In genomic region chr5:135009590-135010319, GRCm38 (mm10) we compare ENCODE assay signal across 7 mouse cellular contexts. TPM values are rescaled to one million over a fixed set of nuclear protein-coding genes. Genes with fewer than 3 reads are reported as not detected.
DNase-seq lines count a peak whose midpoint lies in the region; ATAC-seq lines count a peak whose summit lies in the region.

No protein-coding gene starts in this region.

- WGBS in intestine, embryonic 15.5 days: under 1% methylated on average over 37 of the region's 37 CpGs
- under 1% methylated on average over 36 of the region's 37 CpGs for WGBS in midbrain, embryonic 11.5 days

- H3K9me3 ChIP-seq in intestine, embryonic 15.5 days: no peaks in the 10 kb centered on the region
- H3K9me3 ChIP-seq in midbrain, embryonic 11.5 days (ENCODE audit: control insufficient read depth, low read length): no peaks in the 10 kb centered on the region

- peak; percentile 75 for ATAC-seq in intestine, embryonic 15.5 days
- ATAC-seq in midbrain, embryonic 11.5 days (ENCODE audit: low FRiP score): peak; percentile 77

- H3K36me3 ChIP-seq in intestine, embryonic 15.5 days: no peaks in the 10 kb centered on the region
- no peaks in the 10 kb centered on the region for H3K36me3 ChIP-seq in midbrain, embryonic 11.5 days (ENCODE audit: control insufficient read depth, insufficient read depth, low read length)

- H3K4me2 ChIP-seq in intestine, embryonic 15.5 days (replicated peaks): peak overlapping the region; percentile 48
- peak overlapping the region; percentile 84 for H3K4me2 ChIP-seq in midbrain, embryonic 11.5 days

- intact Hi-C loops in left cerebral cortex, postnatal 4 days (cut with DNase I): loop anchor here (10.0 kb wide), 1 partner anchor 165 kb away; no protein-coding TSS in a partner anchor

- peaks cover 38% of the 10 kb centered on the region for H3K4me1 ChIP-seq in intestine, embryonic 15.5 days (replicated peaks)
- H3K4me1 ChIP-seq in midbrain, embryonic 11.5 days (ENCODE audit: control insufficient read depth, insufficient read depth, low read length): peaks cover 25% of the 10 kb centered on the region

- peak overlapping the region; percentile 71 for H3K9ac ChIP-seq in intestine, embryonic 15.5 days
- peak overlapping the region; percentile 60 for H3K9ac ChIP-seq in midbrain, embryonic 11.5 days (ENCODE audit: low read length)

- no peaks in the 10 kb centered on the region for H3K27me3 ChIP-seq in intestine, embryonic 15.5 days (replicated peaks)
- no peaks in the 10 kb centered on the region for H3K27me3 ChIP-seq in midbrain, embryonic 11.5 days (ENCODE audit: control insufficient read depth, insufficient read depth, low read length)

- peak overlapping the region; percentile 99 for H3K27ac ChIP-seq in intestine, embryonic 15.5 days
- peak overlapping the region; percentile 84 for H3K27ac ChIP-seq in midbrain, embryonic 11.5 days (ENCODE audit: low read depth, low read length)

- DNase-seq in adrenal gland, adult 2 months: peak; percentile 95
- DNase-seq in embryo, embryonic 11 days: peak; percentile 88
- DNase-seq in gastrocnemius, postnatal 25 days: peak; percentile 88
- DNase-seq in left cerebral cortex, postnatal 4 days: peak; percentile 81
- DNase-seq in midbrain, embryonic 11.5 days (ENCODE audit: low spot score, missing footprints): peak; percentile 99
- DNase-seq in right cerebral cortex, postnatal 4 days: peak; percentile 76

- H3K4me3 ChIP-seq in intestine, embryonic 15.5 days (replicated peaks): peak overlapping the region; percentile 73
- H3K4me3 ChIP-seq in midbrain, embryonic 11.5 days (ENCODE audit: low read depth, low read length): peak overlapping the region; percentile 54

RNA-seq across cellular contexts. Expression of gene Abhd11, which starts 0.8 kb away (rescaled TPM):
- total RNA-seq in adrenal gland, adult 2 months (2021): 10 to 100 TPM; 51.7 to 52.4 TPM
- 90.8 and 100.0 TPM in 2 replicates for polyA plus RNA-seq in adrenal gland, adult 2 months (2012; rRNA removed)
- total RNA-seq in gastrocnemius, postnatal 25 days (2021): 10 to 100 TPM; 57.1 to 58.5 TPM
- polyA plus RNA-seq in intestine, embryonic 15.5 days (2015; fragmentation: Nextera tagmentation; extraction: Ambion mirVana): 96.0 and 101 TPM in 2 replicates
- 10 to 100 TPM; 56.6 to 60.8 TPM for total RNA-seq in left cerebral cortex, postnatal 4 days (2021)
- polyA plus RNA-seq in midbrain, embryonic 11.5 days (2014; fragmentation: Nextera tagmentation; extraction: Ambion mirVana): 37.8 and 41.2 TPM in 2 replicates

RNA-seq across cellular contexts. Expression of gene Stx1a, which starts 13.5 kb away (rescaled TPM):
- total RNA-seq in adrenal gland, adult 2 months (2021): 1 to 10 TPM; 5.9 to 7.5 TPM
- 23.2 and 31.8 TPM in 2 replicates for polyA plus RNA-seq in adrenal gland, adult 2 months (2012; rRNA removed)
- 1 to 10 TPM in 1 of 2 experiments, under 1 TPM in 1; 0.69 to 1.5 TPM for total RNA-seq in gastrocnemius, postnatal 25 days (2021)
- polyA plus RNA-seq in intestine, embryonic 15.5 days (2015; fragmentation: Nextera tagmentation; extraction: Ambion mirVana): 13.0 and 15.7 TPM in 2 replicates
- total RNA-seq in left cerebral cortex, postnatal 4 days (2021): 100 to 1,000 TPM; 261 to 264 TPM
- 16.1 and 17.7 TPM in 2 replicates for polyA plus RNA-seq in midbrain, embryonic 11.5 days (2014; fragmentation: Nextera tagmentation; extraction: Ambion mirVana)

RNA-seq across cellular contexts. Expression of gene Cldn3, which starts 23.7 kb away (rescaled TPM):
- total RNA-seq in adrenal gland, adult 2 months (2021): under 1 TPM; 0.62 to 0.75 TPM
- 2.9 and 3.7 TPM in 2 replicates for polyA plus RNA-seq in adrenal gland, adult 2 months (2012; rRNA removed)
- total RNA-seq in gastrocnemius, postnatal 25 days (2021): under 1 TPM in 1 of 2 experiments, not detected in 1; 0.21 TPM
- polyA plus RNA-seq in intestine, embryonic 15.5 days (2015; fragmentation: Nextera tagmentation; extraction: Ambion mirVana): 173 and 195 TPM in 2 replicates
- total RNA-seq in left cerebral cortex, postnatal 4 days (2021): 1 to 10 TPM; 6.2 to 6.4 TPM
- 0.59 and 1.4 TPM in 2 replicates for polyA plus RNA-seq in midbrain, embryonic 11.5 days (2014; fragmentation: Nextera tagmentation; extraction: Ambion mirVana)

RNA-seq across cellular contexts. Expression of gene Dnajc30, which starts 54.2 kb away (rescaled TPM):
- total RNA-seq in adrenal gland, adult 2 months (2021): 10 to 100 TPM; 30.7 to 43.3 TPM
- 85.4 and 105 TPM in 2 replicates for polyA plus RNA-seq in adrenal gland, adult 2 months (2012; rRNA removed)
- total RNA-seq in gastrocnemius, postnatal 25 days (2021): 10 to 100 TPM; 22.0 to 25.2 TPM
- polyA plus RNA-seq in intestine, embryonic 15.5 days (2015; fragmentation: Nextera tagmentation; extraction: Ambion mirVana): 30.7 and 33.6 TPM in 2 replicates
- total RNA-seq in left cerebral cortex, postnatal 4 days (2021): 10 to 100 TPM; 27.4 to 30.1 TPM
- polyA plus RNA-seq in midbrain, embryonic 11.5 days (2014; fragmentation: Nextera tagmentation; extraction: Ambion mirVana): 30.0 and 30.2 TPM in 2 replicates

RNA-seq across cellular contexts. Expression of gene Bud23, which starts 55.0 kb away (rescaled TPM):
- total RNA-seq in adrenal gland, adult 2 months (2021): 10 to 100 TPM; 46.3 to 62.4 TPM
- 62.8 and 65.6 TPM in 2 replicates for polyA plus RNA-seq in adrenal gland, adult 2 months (2012; rRNA removed)
- 10 to 100 TPM; 21.7 to 27.4 TPM for total RNA-seq in gastrocnemius, postnatal 25 days (2021)
- 106 and 115 TPM in 2 replicates for polyA plus RNA-seq in intestine, embryonic 15.5 days (2015; fragmentation: Nextera tagmentation; extraction: Ambion mirVana)
- total RNA-seq in left cerebral cortex, postnatal 4 days (2021): 10 to 100 TPM; 51.7 to 52.1 TPM
- 105 and 116 TPM in 2 replicates for polyA plus RNA-seq in midbrain, embryonic 11.5 days (2014; fragmentation: Nextera tagmentation; extraction: Ambion mirVana)

Comparison
In these comparisons a context has a peak if more than half of its experiments do, and no peak if none do; other contexts are left out.
1. Peak in every context shown above with its lines: DNase-seq, ATAC-seq, H3K4me3 ChIP-seq and H3K27ac ChIP-seq.
2. RNA of gene Stx1a, which starts 13.5 kb away (total RNA-seq): 261 to 264 TPM in left cerebral cortex, postnatal 4 days; 5.9 to 7.5 TPM in adrenal gland, adult 2 months and 0.69 to 1.5 TPM in gastrocnemius, postnatal 25 days; every median in the first group is over 10 times any median in the second.
3. RNA of gene Cldn3, which starts 23.7 kb away (total RNA-seq): 6.2 to 6.4 TPM in left cerebral cortex, postnatal 4 days; 0.62 to 0.75 TPM in adrenal gland, adult 2 months and 0.21 TPM in gastrocnemius, postnatal 25 days; every median in the first group is over 4 times any median in the second.